Mouse (Mus musculus) adrenal gland, postnatal 10 days (tissue): Measurements from ENCODE around the gene Arhgef25. TPM values are rescaled to one million over a fixed set of nuclear protein-coding genes. Genes with fewer than 3 reads are reported as not detected.
"Not testable (repeated sequence)": the region's sequence is repeated elsewhere in the genome, so short reads cannot be mapped to it uniquely, and the experiment has no call there.

Experiments used
- DNase-seq: peaks from one replicate; pipeline ENCODE4 v3.0.0; 2021; ENCODE audit warnings: mixed read lengths
- total RNA-seq, 2 experiments: library from RNA; stranded (reverse); gene quantifications; 2 replicates each; pipeline ENCODE4 v1.2.3; 2021

Arhgef25 gene
- total RNA-seq, 2 experiments from 2014 or later = 18.1 to 26.5 TPM

GRCm38 (mm10) chr10:127165654-127166403 is 24.1 kb downstream of the Arhgef25 start:
- DNase-seq = peak; percentile 38

GRCm38 (mm10) chr10:127165354-127165653 is 24.6 kb downstream of the Arhgef25 start:
- no peak for DNase-seq

GRCm38 (mm10) chr10:127164631-127165353 is 25.1 kb downstream of the Arhgef25 start, which contains the start of gene B4galnt1:
TSS of gene B4galnt1 (plus strand) at chr10:127165225.
- DNase-seq = peak; percentile 83

GRCm38 (mm10) chr10:127164190-127164589 is 25.7 kb downstream of the Arhgef25 start:
- no peak for DNase-seq

GRCm38 (mm10) chr10:127162771-127163261 is 27.1 kb downstream of the Arhgef25 start:
- DNase-seq = not testable (repeated sequence)

GRCm38 (mm10) chr10:127160728-127161127 is 29.2 kb downstream of the Arhgef25 start:
- DNase-seq = no peak

- DNase-seq = no peak
Measured at GRCm38 (mm10) chr10:127160081-127160480, 29.8 kb downstream of the Arhgef25 start.

- DNase-seq = no peak
Measured at GRCm38 (mm10) chr10:127158471-127158870, 31.4 kb downstream of the Arhgef25 start.

- DNase-seq = no peak
Measured at GRCm38 (mm10) chr10:127156511-127156910, 33.4 kb downstream of the Arhgef25 start.

- DNase-seq = no peak
Measured at GRCm38 (mm10) chr10:127156089-127156488, 33.8 kb downstream of the Arhgef25 start.

GRCm38 (mm10) chr10:127154652-127155051 is 35.2 kb downstream of the Arhgef25 start:
- DNase-seq = no peak

- no peak for DNase-seq
Measured at GRCm38 (mm10) chr10:127154241-127154640, 35.6 kb downstream of the Arhgef25 start.

GRCm38 (mm10) chr10:127153323-127153722 is 36.6 kb downstream of the Arhgef25 start:
- DNase-seq = no peak

- not testable (repeated sequence) for DNase-seq
Measured at GRCm38 (mm10) chr10:127152556-127152955, 37.3 kb downstream of the Arhgef25 start.

GRCm38 (mm10) chr10:127151233-127151632 is 38.6 kb downstream of the Arhgef25 start:
- DNase-seq = not testable (repeated sequence)

GRCm38 (mm10) chr10:127150471-127150872 is 39.4 kb downstream of the Arhgef25 start:
- no peak for DNase-seq

- peak; percentile 28 for DNase-seq
Measured at GRCm38 (mm10) chr10:127147135-127147534, 42.7 kb downstream of the Arhgef25 start.

- DNase-seq = no peak
Measured at GRCm38 (mm10) chr10:127145303-127145702, 44.6 kb downstream of the Arhgef25 start.

GRCm38 (mm10) chr10:127144536-127144935 is 45.3 kb downstream of the Arhgef25 start:
- DNase-seq = no peak

GRCm38 (mm10) chr10:127143228-127143627 is 46.7 kb downstream of the Arhgef25 start:
- DNase-seq = no peak

- DNase-seq = no peak
Measured at GRCm38 (mm10) chr10:127141500-127141899, 48.4 kb downstream of the Arhgef25 start.

- no peak for DNase-seq
Measured at GRCm38 (mm10) chr10:127140971-127141370, 48.9 kb downstream of the Arhgef25 start.
